Mouse (Mus musculus): ENCODE measurements around the gene Olfr1323. TPM values are rescaled to one million over a fixed set of nuclear protein-coding genes. Genes with fewer than 3 reads are reported as not detected.

Olfr1323 gene
- not detected in 2 replicates for polyA plus RNA-seq (2014; fragmentation: Nextera tagmentation; extraction: Ambion mirVana)

DNA sequence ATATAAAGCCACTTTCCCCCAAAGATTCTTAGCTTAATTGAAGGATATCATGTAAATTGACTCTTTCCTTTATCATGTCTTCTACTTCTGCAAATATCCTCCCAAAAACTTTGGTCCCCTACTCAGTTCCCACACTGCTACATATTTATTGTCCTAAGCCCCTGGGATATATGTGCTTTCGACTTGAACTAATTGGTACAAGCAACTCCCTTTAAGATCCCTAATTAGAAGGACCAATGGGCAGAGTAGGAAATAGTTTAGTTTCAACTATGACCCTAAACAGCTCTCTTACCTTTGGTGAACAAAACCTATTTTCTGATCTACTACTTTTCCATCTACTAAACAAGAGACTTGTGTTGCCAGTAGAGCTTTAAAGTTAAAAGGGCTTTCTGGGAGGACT is at the start of gene Olfr1323:
TSS of gene Olfr1323 (minus strand) at position 101 of the 400 bp plus-strand sequence.
- WGBS: 81% methylated on average over 1 of the region's 1 CpGs
- Histone ChIP-seq H3K9ac (ENCODE audit: low read depth, low read length) (no peak within 1 kb of the TSS), H3K27me3 (replicated peaks; ENCODE audit: control insufficient read depth, insufficient read depth, low read length) (no peaks in the 10 kb centered on the region), H3K36me3 (ENCODE audit: control insufficient read depth, insufficient read depth, low read length) (no peaks in the 10 kb centered on the region), H3K4me3 (ENCODE audit: low read depth, low read length) (no peak within 1 kb of the TSS), H3K9me3 (ENCODE audit: control insufficient read depth, low read length) (no peaks in the 10 kb centered on the region), H3K4me1 (replicated peaks; ENCODE audit: control insufficient read depth, insufficient read depth, low read length) (no peaks in the 10 kb centered on the region), H3K4me2 (no peak within 1 kb of the TSS), H3K27ac (ENCODE audit: low read depth, low read length) (no peak within 1 kb of the TSS)
- DNase-seq (ENCODE audit: low spot score): no peak
- no peak for ATAC-seq (replicated peaks; ENCODE audit: low FRiP score)

DNA sequence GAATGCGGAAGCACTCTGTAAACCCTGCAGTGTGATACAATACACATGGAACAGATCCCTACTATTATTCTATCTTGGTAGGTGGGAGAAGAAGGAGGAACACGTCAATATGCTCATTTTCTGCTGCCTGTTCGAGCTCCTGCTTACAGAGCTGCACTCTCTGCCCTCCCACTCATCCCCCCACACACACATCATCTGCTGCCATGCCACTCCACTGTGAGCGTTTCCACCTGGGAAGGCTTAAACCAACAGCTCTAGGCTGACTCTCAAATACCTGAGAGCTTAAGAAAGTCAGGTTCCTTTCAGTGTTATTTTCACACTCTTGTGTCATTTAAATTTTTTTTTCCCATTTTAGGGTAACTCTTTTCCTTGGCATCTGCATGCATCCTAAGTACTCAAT is 6.9 kb downstream of the Olfr1323 start:
- H3K27me3 ChIP-seq (replicated peaks; ENCODE audit: control insufficient read depth, insufficient read depth, low read length): no peaks in the 10 kb centered on the region
- H3K4me2 ChIP-seq: no peak overlapping the region
- ATAC-seq (replicated peaks; ENCODE audit: low FRiP score): no peak
- H3K9me3 ChIP-seq (ENCODE audit: control insufficient read depth, low read length): no peaks in the 10 kb centered on the region
- WGBS: 42% methylated on average over 4 of the region's 4 CpGs
- no peak for DNase-seq (ENCODE audit: low spot score)
- H3K27ac ChIP-seq (ENCODE audit: low read depth, low read length): no peak overlapping the region
- no peaks in the 10 kb centered on the region for H3K36me3 ChIP-seq (ENCODE audit: control insufficient read depth, insufficient read depth, low read length)
- H3K4me3 ChIP-seq (ENCODE audit: low read depth, low read length): no peak overlapping the region
- no peak overlapping the region for H3K9ac ChIP-seq (ENCODE audit: low read depth, low read length)
- H3K4me1 ChIP-seq (replicated peaks; ENCODE audit: control insufficient read depth, insufficient read depth, low read length): no peaks in the 10 kb centered on the region

Other genes starting within 250 kb of the Olfr1323 start
- 63.0 and 68.7 TPM in 2 replicates for gene Igsf1, start 221.6 kb downstream of the Olfr1323 start, polyA plus RNA-seq (2014; fragmentation: Nextera tagmentation; extraction: Ambion mirVana)
- gene Olfr1322, start 127.9 kb downstream of the Olfr1323 start, polyA plus RNA-seq (2014; fragmentation: Nextera tagmentation; extraction: Ambion mirVana): not detected in 2 replicates

All from liver, embryonic 11.5 days (tissue).